Mouse (Mus musculus) kidney, embryonic 15.5 days (tissue): Measurements from ENCODE around the gene Evi5l. TPM values are rescaled to one million over a fixed set of nuclear protein-coding genes. Genes with fewer than 3 reads are reported as not detected.
A peak's percentile ranks its signal among the peaks of the same experiment; 100 is the strongest.
"Not testable (repeated sequence)": the region's sequence is repeated elsewhere in the genome, so short reads cannot be mapped to it uniquely, and the experiment has no call there.

ENCODE experiments used
- ATAC-seq: fragments of 200-750 bp; cut with Nextera tagmentation; replicated peaks from 2 replicates; pipeline ENCODE4 v1.8.0; 2017; ENCODE audit warnings: moderate TSS enrichment; ENCODE audit not compliant: low FRiP score
- H3K27ac ChIP-seq: fragments of 300-500 bp; sonication (generic); 2 replicates; pipeline ENCODE4 v1.5.1; 2015; ENCODE audit warnings: mild to moderate bottlenecking, inconsistent platforms
- H3K27me3 ChIP-seq: fragments of 300-500 bp; sonication (generic); 2 replicates; pipeline ENCODE4 v1.6.1; 2015; ENCODE audit warnings: inconsistent platforms
- H3K36me3 ChIP-seq: fragments of 300-500 bp; sonication (generic); 2 replicates; pipeline ENCODE4 v1.6.1; 2015; ENCODE audit warnings: inconsistent platforms
- H3K4me1 ChIP-seq: fragments of 300-500 bp; sonication (generic); 2 replicates; pipeline ENCODE4 v1.6.1; 2015; ENCODE audit warnings: inconsistent platforms
- H3K4me2 ChIP-seq: fragments of 300-500 bp; sonication (generic); 2 replicates; pipeline ENCODE4 v1.6.1; 2015; ENCODE audit warnings: moderate library complexity, mild to moderate bottlenecking, inconsistent platforms
- H3K4me3 ChIP-seq: fragments of 300-500 bp; sonication (generic); replicated peaks from 2 replicates; pipeline ENCODE4 v1.5.1; 2015; ENCODE audit warnings: mild to moderate bottlenecking, inconsistent platforms
- H3K9ac ChIP-seq: fragments of 300-500 bp; sonication (generic); 2 replicates; pipeline ENCODE4 v1.6.1; 2015; ENCODE audit warnings: mild to moderate bottlenecking, inconsistent platforms
- H3K9me3 ChIP-seq: fragments of 300-500 bp; sonication (generic); replicated peaks from 2 replicates; pipeline ENCODE4 v1.6.1; 2016; ENCODE audit warnings: inconsistent platforms
- WGBS: fragments of 180-500 bp; shearing (Covaris S2); methylation state at CpG from one replicate; pipeline ENCODE4 v1.1.7; 2015; ENCODE audit warnings: mixed read lengths; 5-methylcytosine and 5-hydroxymethylcytosine counted together
- polyA plus RNA-seq: library from polyadenylated mRNA; unstranded; fragments of >200 nt; fragmentation: Nextera tagmentation; extraction: Ambion mirVana; gene quantifications from 2 replicates; pipeline ENCODE4 v1.2.1, GENCODE M21; 2015

Evi5l gene
- polyA plus RNA-seq, 1 experiment from 2014 or later, result 28.8 TPM

- peaks cover 40% of the 10 kb centered on the region for H3K4me1 ChIP-seq
- H3K36me3 ChIP-seq, result peaks cover 46% of the 10 kb centered on the region
- no peaks in the 10 kb centered on the region for H3K9me3 ChIP-seq
- peak; percentile 3; the same call in 1 of the 2 replicates for ATAC-seq
- no peak overlapping the region for H3K4me3 ChIP-seq
- WGBS, result 41% methylated on average over 26 of the region's 26 CpGs
- H3K27me3 ChIP-seq, result no peaks in the 10 kb centered on the region
- no peak overlapping the region for H3K4me2 ChIP-seq
- H3K27ac ChIP-seq, result no peak overlapping the region
- no peak overlapping the region for H3K9ac ChIP-seq
Observed at GRCm38 (mm10) chr8:4250306-4250970, 84.1 kb downstream of the Evi5l start.

- H3K4me3 ChIP-seq, result peak overlapping the region; percentile 94
- peaks cover 51% of the 10 kb centered on the region for H3K4me1 ChIP-seq
- no peaks in the 10 kb centered on the region for H3K9me3 ChIP-seq
- ATAC-seq, result no peak
- H3K27me3 ChIP-seq, result no peaks in the 10 kb centered on the region
- H3K27ac ChIP-seq, result peak overlapping the region; percentile 63; the same call in 1 of the 2 replicates
- 48% methylated on average over 8 of the region's 8 CpGs for WGBS
- peak overlapping the region; percentile 97 for H3K9ac ChIP-seq
- H3K4me2 ChIP-seq, result peak overlapping the region; percentile 81
- H3K36me3 ChIP-seq, result peaks cover 40% of the 10 kb centered on the region
Observed at GRCm38 (mm10) chr8:4252116-4252760, 85.9 kb downstream of the Evi5l start.

- H3K4me2 ChIP-seq, result peak within 1 kb of the TSS; percentile 81
- peak; percentile 90 for ATAC-seq
- H3K27me3 ChIP-seq, result no peaks in the 10 kb centered on the region
- peaks cover 31% of the 10 kb centered on the region for H3K36me3 ChIP-seq
- under 1% methylated on average over 69 of the region's 69 CpGs for WGBS
- peak within 1 kb of the TSS; percentile 97 for H3K27ac ChIP-seq
- peaks cover 60% of the 10 kb centered on the region for H3K4me1 ChIP-seq
- peak within 1 kb of the TSS; percentile 94 for H3K4me3 ChIP-seq
- no peaks in the 10 kb centered on the region for H3K9me3 ChIP-seq
- H3K9ac ChIP-seq, result peak within 1 kb of the TSS; percentile 97
Observed at GRCm38 (mm10) chr8:4252934-4253841, 86.8 kb downstream of the Evi5l start, which contains the start of gene Snapc2. Gene Snapc2, plus strand, starts transcription at chr8:4253080.

GRCm38 (mm10) chr8:4254001-4254400 lies 87.6 kb downstream of the Evi5l start:
- 71% methylated on average over 6 of the region's 6 CpGs for WGBS

GRCm38 (mm10) chr8:4255471-4255870 lies 89.1 kb downstream of the Evi5l start:
- not testable (repeated sequence) for H3K4me3 ChIP-seq, ATAC-seq, H3K27me3 ChIP-seq, H3K4me2 ChIP-seq, H3K9ac ChIP-seq, H3K9me3 ChIP-seq, H3K27ac ChIP-seq
- Histone ChIP-seq H3K4me1 (peaks cover 52% of the 10 kb centered on the region), H3K36me3 (peaks cover 35% of the 10 kb centered on the region)
- WGBS, result 82% methylated on average over 7 of the region's 7 CpGs

More at GRCm38 (mm10) chr8:4254001-4254400, 87.6 kb downstream of the Evi5l start:
- Histone ChIP-seq H3K4me3 (peak overlapping the region; percentile 94), H3K36me3 (peaks cover 29% of the 10 kb centered on the region), H3K4me1 (peaks cover 57% of the 10 kb centered on the region), H3K27ac (peak overlapping the region; percentile 97), H3K9me3 (no peaks in the 10 kb centered on the region), H3K4me2 (peak overlapping the region; percentile 81), H3K27me3 (no peaks in the 10 kb centered on the region), H3K9ac (peak overlapping the region; percentile 97; the same call in 1 of the 2 replicates)
- ATAC-seq, result no peak

- H3K36me3 ChIP-seq, result peaks cover 49% of the 10 kb centered on the region
- WGBS, result 53% methylated on average over 4 of the region's 4 CpGs
- no peak overlapping the region for H3K4me2 ChIP-seq
Observed at GRCm38 (mm10) chr8:4256911-4257310, 90.5 kb downstream of the Evi5l start.

GRCm38 (mm10) chr8:4257350-4257749 lies 91.0 kb downstream of the Evi5l start:
- H3K4me2 ChIP-seq, result peak overlapping the region; percentile 81
- peaks cover 53% of the 10 kb centered on the region for H3K36me3 ChIP-seq
- peaks cover 46% of the 10 kb centered on the region for H3K4me1 ChIP-seq
- no peak for ATAC-seq
- H3K27me3 ChIP-seq, result no peaks in the 10 kb centered on the region
- peak overlapping the region; percentile 71 for H3K4me3 ChIP-seq
- H3K27ac ChIP-seq, result no peak overlapping the region
- H3K9ac ChIP-seq, result peak overlapping the region; percentile 71; the same call in 1 of the 2 replicates
- H3K9me3 ChIP-seq, result no peaks in the 10 kb centered on the region
- 71% methylated on average over 4 of the region's 4 CpGs for WGBS

More at GRCm38 (mm10) chr8:4256911-4257310, 90.5 kb downstream of the Evi5l start:
- Histone ChIP-seq H3K27ac (no peak overlapping the region), H3K9me3 (no peaks in the 10 kb centered on the region), H3K4me1 (peaks cover 49% of the 10 kb centered on the region), H3K4me3 (no peak overlapping the region), H3K9ac (no peak overlapping the region), H3K27me3 (no peaks in the 10 kb centered on the region)
- no peak for ATAC-seq

- peaks cover 62% of the 10 kb centered on the region for H3K36me3 ChIP-seq
Observed at GRCm38 (mm10) chr8:4258233-4258632, 91.9 kb downstream of the Evi5l start.

GRCm38 (mm10) chr8:4258678-4259077 lies 92.3 kb downstream of the Evi5l start:
- Histone ChIP-seq H3K4me1 (peaks cover 40% of the 10 kb centered on the region), H3K4me3 (peak overlapping the region; percentile 71), H3K27ac (peak overlapping the region; percentile 84), H3K9me3 (no peaks in the 10 kb centered on the region), H3K9ac (peak overlapping the region; percentile 71), H3K36me3 (peaks cover 67% of the 10 kb centered on the region), H3K4me2 (peak overlapping the region; percentile 81), H3K27me3 (no peaks in the 10 kb centered on the region)
- ATAC-seq, result peak; percentile 74
- WGBS, result 0% methylated on average over 31 of the region's 32 CpGs

More at GRCm38 (mm10) chr8:4258233-4258632, 91.9 kb downstream of the Evi5l start:
- 3% methylated on average over 35 of the region's 35 CpGs for WGBS
- ATAC-seq, result peak; percentile 59
- Histone ChIP-seq H3K27me3 (no peaks in the 10 kb centered on the region), H3K4me3 (peak overlapping the region; percentile 71), H3K9ac (peak overlapping the region; percentile 71), H3K4me2 (peak overlapping the region; percentile 81), H3K27ac (peak overlapping the region; percentile 84), H3K4me1 (peaks cover 43% of the 10 kb centered on the region), H3K9me3 (no peaks in the 10 kb centered on the region)

GRCm38 (mm10) chr8:4259125-4259804 lies 92.9 kb downstream of the Evi5l start, which contains the start of gene Ctxn1:
Gene Ctxn1, minus strand, starts transcription at chr8:4259274.
- WGBS, result 5% methylated on average over 32 of the region's 33 CpGs
- Histone ChIP-seq H3K27me3 (no peaks in the 10 kb centered on the region), H3K4me3 (peak within 1 kb of the TSS; percentile 71), H3K27ac (peak within 1 kb of the TSS; percentile 84), H3K4me1 (peaks cover 35% of the 10 kb centered on the region), H3K9me3 (no peaks in the 10 kb centered on the region), H3K36me3 (peaks cover 71% of the 10 kb centered on the region), H3K9ac (peak within 1 kb of the TSS; percentile 71), H3K4me2 (peak within 1 kb of the TSS; percentile 81)
- peak; percentile 93 for ATAC-seq

- Histone ChIP-seq H3K9me3 (no peaks in the 10 kb centered on the region), H3K36me3 (peaks cover 71% of the 10 kb centered on the region), H3K9ac (no peak overlapping the region), H3K27me3 (no peaks in the 10 kb centered on the region), H3K4me3 (peak overlapping the region; percentile 71; the same call in 1 of the 2 replicates), H3K27ac (peak overlapping the region; percentile 84), H3K4me2 (0 out of 2 replicates have a peak overlapping the region, but pooled peaks have one; percentile 81), H3K4me1 (peaks cover 31% of the 10 kb centered on the region)
- WGBS, result 80% methylated on average over 4 of the region's 4 CpGs
- ATAC-seq, result no peak
Observed at GRCm38 (mm10) chr8:4259805-4260170, 93.4 kb downstream of the Evi5l start.
